Mouse (Mus musculus): ENCODE results near the gene Olfr958. TPM values are rescaled to one million over a fixed set of nuclear protein-coding genes. Genes with fewer than 3 reads are reported as not detected.

Olfr958 gene
- total and polyA plus RNA-seq, 3 experiments: 0.11 TPM; not detected in 2

- no peak for ATAC-seq (ENCODE audit: extremely low read depth, insufficient number of reproducible peaks, low FRiP score, poor library complexity, severe bottlenecking)
- no peaks in the 10 kb centered on the region for H3K27me3 ChIP-seq (ENCODE audit: insufficient read depth, low read length)
- DNase-seq (ENCODE audit: low spot score): no peak
- TF ChIP-seq GATA1 (IDR thresholded peaks at IDR 0.05; ENCODE audit: borderline replicate concordance, low read length) (no peak), GATA2 (IDR thresholded peaks at IDR 0.05; ENCODE audit: borderline replicate concordance, low read depth, low read length) (no peak)
- no peak overlapping the region for H3K4me3 ChIP-seq (ENCODE audit: low read depth, low read length)
- H3K4me1 ChIP-seq (ENCODE audit: insufficient read depth, low read depth, low read length): no peaks in the 10 kb centered on the region
- no peaks in the 10 kb centered on the region for H3K9me3 ChIP-seq (replicated peaks)
- no peaks in the 10 kb centered on the region for H3K36me3 ChIP-seq (replicated peaks)
Measured at GRCm38 (mm10) chr9:39557529-39558348, 3.9 kb upstream of the Olfr958 start.

- TF ChIP-seq CTCF (IDR thresholded peaks at IDR 0.05; ENCODE audit: low read depth, low read length): no peak
- TF ChIP-seq POLR2AphosphoS5 (IDR thresholded peaks at IDR 0.05; ENCODE audit: insufficient replicate concordance, low read depth, low read length): no peak
- TF ChIP-seq GATA1 (IDR thresholded peaks at IDR 0.05; ENCODE audit: borderline replicate concordance, low read length): no peak
- no peak for TF ChIP-seq GATA2 (IDR thresholded peaks at IDR 0.05; ENCODE audit: borderline replicate concordance, low read depth, low read length)
- no peaks in the 10 kb centered on the region for H3K36me3 ChIP-seq (replicated peaks)
- H3K4me1 ChIP-seq (ENCODE audit: insufficient read depth, low read depth, low read length): no peaks in the 10 kb centered on the region
- ATAC-seq (ENCODE audit: extremely low read depth, insufficient number of reproducible peaks, low FRiP score, poor library complexity, severe bottlenecking): no peak
- no peak for DNase-seq (ENCODE audit: low spot score)
- no peaks in the 10 kb centered on the region for H3K27me3 ChIP-seq (ENCODE audit: insufficient read depth, low read length)
- no peaks in the 10 kb centered on the region for H3K9me3 ChIP-seq (replicated peaks)
- no peak overlapping the region for H3K4me3 ChIP-seq (ENCODE audit: low read depth, low read length)
Measured at GRCm38 (mm10) chr9:39550806-39551205, 3.0 kb downstream of the Olfr958 start.

GRCm38 (mm10) chr9:39523616-39524285, 30.1 kb downstream of the Olfr958 start:
- TF ChIP-seq GATA2 (IDR thresholded peaks at IDR 0.05; ENCODE audit: borderline replicate concordance, low read depth, low read length): no peak
- TF ChIP-seq GATA1 (IDR thresholded peaks at IDR 0.05; ENCODE audit: borderline replicate concordance, low read length): no peak
- TF ChIP-seq POLR2AphosphoS5 (IDR thresholded peaks at IDR 0.05; ENCODE audit: insufficient replicate concordance, low read depth, low read length): no peak
- TF ChIP-seq TAL1 (conservative IDR thresholded peaks at IDR 0.05; ENCODE audit: low read depth, low read length): no peak
- no peak for TF ChIP-seq CTCF (IDR thresholded peaks at IDR 0.05; ENCODE audit: low read depth, low read length)
- ATAC-seq (ENCODE audit: extremely low read depth, insufficient number of reproducible peaks, low FRiP score, poor library complexity, severe bottlenecking): no peak
- no peaks in the 10 kb centered on the region for H3K9me3 ChIP-seq (replicated peaks)

GRCm38 (mm10) chr9:39518595-39518994, 35.3 kb downstream of the Olfr958 start:
- no peaks in the 10 kb centered on the region for H3K36me3 ChIP-seq (replicated peaks)
- ATAC-seq (ENCODE audit: extremely low read depth, insufficient number of reproducible peaks, low FRiP score, poor library complexity, severe bottlenecking) (no peak), DNase-seq (ENCODE audit: low spot score) (no peak)

More at GRCm38 (mm10) chr9:39523616-39524285, 30.1 kb downstream of the Olfr958 start:
- H3K27me3 ChIP-seq (ENCODE audit: insufficient read depth, low read length): no peaks in the 10 kb centered on the region
- no peak overlapping the region for H3K4me3 ChIP-seq (ENCODE audit: low read depth, low read length)
- no peaks in the 10 kb centered on the region for H3K4me1 ChIP-seq (ENCODE audit: insufficient read depth, low read depth, low read length)
- no peaks in the 10 kb centered on the region for H3K36me3 ChIP-seq (replicated peaks)
- no peak for DNase-seq (ENCODE audit: low spot score)

GRCm38 (mm10) chr9:39515531-39515930, 38.3 kb downstream of the Olfr958 start, which contains the start of gene Olfr957:
Gene Olfr957 (minus strand): TSS chr9:39515809.
- no peaks in the 10 kb centered on the region for H3K27me3 ChIP-seq (ENCODE audit: insufficient read depth, low read length)
- DNase-seq (ENCODE audit: low spot score) (no peak), ATAC-seq (ENCODE audit: extremely low read depth, insufficient number of reproducible peaks, low FRiP score, poor library complexity, severe bottlenecking) (no peak)
- H3K9me3 ChIP-seq (replicated peaks): no peaks in the 10 kb centered on the region
- no peak within 1 kb of the TSS for H3K4me3 ChIP-seq (ENCODE audit: low read depth, low read length)
- no peaks in the 10 kb centered on the region for H3K36me3 ChIP-seq (replicated peaks)
- H3K4me1 ChIP-seq (ENCODE audit: insufficient read depth, low read depth, low read length): no peaks in the 10 kb centered on the region
- no peak for TF ChIP-seq POLR2AphosphoS5 (IDR thresholded peaks at IDR 0.05; ENCODE audit: insufficient replicate concordance, low read depth, low read length)
- TF ChIP-seq GATA2 (IDR thresholded peaks at IDR 0.05; ENCODE audit: borderline replicate concordance, low read depth, low read length): no peak
- TF ChIP-seq GATA1 (IDR thresholded peaks at IDR 0.05; ENCODE audit: borderline replicate concordance, low read length): no peak
- no peak for TF ChIP-seq TAL1 (conservative IDR thresholded peaks at IDR 0.05; ENCODE audit: low read depth, low read length)
- no peak for TF ChIP-seq CTCF (IDR thresholded peaks at IDR 0.05; ENCODE audit: low read depth, low read length)

More at GRCm38 (mm10) chr9:39518595-39518994, 35.3 kb downstream of the Olfr958 start:
- Histone ChIP-seq H3K4me1 (ENCODE audit: insufficient read depth, low read depth, low read length) (no peaks in the 10 kb centered on the region), H3K9me3 (replicated peaks) (no peaks in the 10 kb centered on the region), H3K4me3 (ENCODE audit: low read depth, low read length) (no peak overlapping the region), H3K27me3 (ENCODE audit: insufficient read depth, low read length) (no peaks in the 10 kb centered on the region)
- no peak for TF ChIP-seq GATA1 (IDR thresholded peaks at IDR 0.05; ENCODE audit: borderline replicate concordance, low read length)
- TF ChIP-seq POLR2AphosphoS5 (IDR thresholded peaks at IDR 0.05; ENCODE audit: insufficient replicate concordance, low read depth, low read length): no peak

GRCm38 (mm10) chr9:39509412-39509811, 44.4 kb downstream of the Olfr958 start:
- H3K9me3 ChIP-seq (replicated peaks): no peaks in the 10 kb centered on the region
- H3K27me3 ChIP-seq (ENCODE audit: insufficient read depth, low read length): no peaks in the 10 kb centered on the region
- no peaks in the 10 kb centered on the region for H3K36me3 ChIP-seq (replicated peaks)
- no peaks in the 10 kb centered on the region for H3K4me1 ChIP-seq (ENCODE audit: insufficient read depth, low read depth, low read length)
- ATAC-seq (ENCODE audit: extremely low read depth, insufficient number of reproducible peaks, low FRiP score, poor library complexity, severe bottlenecking) (no peak), DNase-seq (ENCODE audit: low spot score) (no peak)
- H3K4me3 ChIP-seq (ENCODE audit: low read depth, low read length): no peak overlapping the region
- no peak for TF ChIP-seq CTCF (IDR thresholded peaks at IDR 0.05; ENCODE audit: low read depth, low read length)
- TF ChIP-seq GATA1 (IDR thresholded peaks at IDR 0.05; ENCODE audit: borderline replicate concordance, low read length): no peak
- no peak for TF ChIP-seq GATA2 (IDR thresholded peaks at IDR 0.05; ENCODE audit: borderline replicate concordance, low read depth, low read length)
- TF ChIP-seq POLR2AphosphoS5 (IDR thresholded peaks at IDR 0.05; ENCODE audit: insufficient replicate concordance, low read depth, low read length): no peak
- TF ChIP-seq TAL1 (conservative IDR thresholded peaks at IDR 0.05; ENCODE audit: low read depth, low read length): no peak
